Mouse (Mus musculus) heart, adult 18-20 months (tissue): ENCODE results near the gene Tmcc2. TPM values are rescaled to one million over a fixed set of nuclear protein-coding genes. Genes with fewer than 3 reads are reported as not detected.
A peak's percentile ranks its signal among the peaks of the same experiment; 100 is the strongest.
"Not testable (repeated sequence)": the region's sequence is repeated elsewhere in the genome, so short reads cannot be mapped to it uniquely, and the experiment has no call there.

Experiments used
- DNase-seq, 2 experiments: peaks; one replicate each; pipeline ENCODE4 v3.0.0; 2021 to 2022; ENCODE audit warnings: mixed read lengths in 1 of 2
- total RNA-seq, 2 experiments: library from RNA; stranded (reverse); gene quantifications; 2 replicates each; pipeline ENCODE4 v1.2.3; 2021

The Tmcc2 gene
- total RNA-seq, 2 experiments from 2014 or later = 25.0 to 26.0 TPM

GRCm38 (mm10) chr1:132370681-132371173, 20.4 kb downstream of the Tmcc2 start:
- DNase-seq = peak in 1 of 2 experiments; percentile 68

- DNase-seq = peak; percentile 91 to 94
Observed at GRCm38 (mm10) chr1:132367692-132368506, 23.2 kb downstream of the Tmcc2 start.

GRCm38 (mm10) chr1:132366937-132367336, 24.1 kb downstream of the Tmcc2 start:
- DNase-seq = no peak

GRCm38 (mm10) chr1:132366235-132366634, 24.8 kb downstream of the Tmcc2 start:
- DNase-seq = no peak

GRCm38 (mm10) chr1:132365645-132366044, 25.4 kb downstream of the Tmcc2 start:
- no peak for DNase-seq

GRCm38 (mm10) chr1:132364896-132365557, 26.1 kb downstream of the Tmcc2 start:
- DNase-seq = peak; percentile 65 to 72

- no peak for DNase-seq
Observed at GRCm38 (mm10) chr1:132364388-132364787, 26.7 kb downstream of the Tmcc2 start.

GRCm38 (mm10) chr1:132361959-132362358, 29.1 kb downstream of the Tmcc2 start:
- no peak for DNase-seq

GRCm38 (mm10) chr1:132356841-132357240, 34.2 kb downstream of the Tmcc2 start:
- no peak for DNase-seq

GRCm38 (mm10) chr1:132355841-132356242, 35.2 kb downstream of the Tmcc2 start:
- peak; percentile 90 to 93 for DNase-seq

- DNase-seq = peak; percentile 54 to 62
Observed at GRCm38 (mm10) chr1:132355162-132355601, 35.9 kb downstream of the Tmcc2 start.

GRCm38 (mm10) chr1:132354234-132354633, 36.8 kb downstream of the Tmcc2 start:
- DNase-seq = no peak

GRCm38 (mm10) chr1:132353389-132353788, 37.7 kb downstream of the Tmcc2 start:
- no peak for DNase-seq

- no peak for DNase-seq
Observed at GRCm38 (mm10) chr1:132351058-132351457, 40.0 kb downstream of the Tmcc2 start.

GRCm38 (mm10) chr1:132349601-132350000, 41.5 kb downstream of the Tmcc2 start:
- DNase-seq = not testable (repeated sequence)

GRCm38 (mm10) chr1:132349049-132349448, 42.0 kb downstream of the Tmcc2 start:
- DNase-seq = not testable (repeated sequence)

- DNase-seq = no peak
Observed at GRCm38 (mm10) chr1:132348401-132348800, 42.7 kb downstream of the Tmcc2 start.

GRCm38 (mm10) chr1:132346951-132347350, 44.1 kb downstream of the Tmcc2 start:
- DNase-seq = peak in 1 of 2 experiments; percentile 38

- peak; percentile 76 to 89 for DNase-seq
Observed at GRCm38 (mm10) chr1:132346134-132346851, 44.8 kb downstream of the Tmcc2 start.

- peak; percentile 44 to 67 for DNase-seq
Observed at GRCm38 (mm10) chr1:132345514-132345913, 45.6 kb downstream of the Tmcc2 start.

- DNase-seq = no peak
Observed at GRCm38 (mm10) chr1:132343656-132344055, 47.4 kb downstream of the Tmcc2 start.

- DNase-seq = no peak
Observed at GRCm38 (mm10) chr1:132343191-132343590, 47.9 kb downstream of the Tmcc2 start.
